Mouse (Mus musculus): ENCODE measurements around the gene Cep55. TPM values are rescaled to one million over a fixed set of nuclear protein-coding genes. Genes with fewer than 3 reads are reported as not detected.
A peak's percentile ranks its signal among the peaks of the same experiment; 100 is the strongest.

Gene Cep55
- polyA plus RNA-seq, 1 experiment from 2014 or later, result 28.1 TPM

DNA sequence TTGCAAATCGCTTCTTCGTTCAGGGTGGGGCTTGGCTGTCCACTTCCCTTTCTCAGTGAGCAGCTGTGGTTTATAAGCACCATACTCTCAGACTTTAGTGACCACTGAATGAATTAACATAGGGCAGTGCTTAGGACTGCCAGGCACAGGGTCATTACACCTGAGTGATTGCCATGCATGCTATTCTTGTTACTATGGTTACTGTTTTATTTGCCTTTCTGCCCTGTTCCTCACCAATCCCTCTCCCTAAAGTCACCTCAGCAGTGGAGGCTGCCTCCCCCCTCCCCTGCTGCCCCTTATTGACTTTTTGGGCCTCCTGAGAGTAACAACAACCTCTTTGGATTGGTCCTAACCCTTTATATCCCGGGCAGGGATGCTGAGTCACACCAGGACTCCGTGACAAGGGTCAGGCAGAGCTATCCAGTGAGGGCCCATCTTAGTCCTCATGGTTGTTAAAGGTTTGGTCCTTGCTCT lies 36.7 kb downstream of the Cep55 start:
- ATAC-seq (replicated peaks; ENCODE audit: insufficient number of reproducible peaks, low FRiP score, low TSS enrichment), result no peak
- no peak overlapping the region for H3K9ac ChIP-seq (ENCODE audit: low read depth, low read length)
- WGBS (ENCODE audit: insufficient replicate concordance), result 64% methylated on average over 4 of the region's 4 CpGs
- no peak overlapping the region for H3K27ac ChIP-seq (ENCODE audit: low read depth, low read length)
- H3K4me2 ChIP-seq, result no peak overlapping the region
- peaks cover 27% of the 10 kb centered on the region for H3K27me3 ChIP-seq (ENCODE audit: control insufficient read depth, insufficient read depth, low read length)
- H3K4me1 ChIP-seq (ENCODE audit: control insufficient read depth, insufficient read depth, low read length), result no peaks in the 10 kb centered on the region
- no peaks in the 10 kb centered on the region for H3K9me3 ChIP-seq (replicated peaks; ENCODE audit: control insufficient read depth, low read length)
- H3K36me3 ChIP-seq (ENCODE audit: control insufficient read depth, insufficient read depth, low read length), result no peaks in the 10 kb centered on the region
- H3K4me3 ChIP-seq (ENCODE audit: low read depth, low read length), result no peak overlapping the region

DNA sequence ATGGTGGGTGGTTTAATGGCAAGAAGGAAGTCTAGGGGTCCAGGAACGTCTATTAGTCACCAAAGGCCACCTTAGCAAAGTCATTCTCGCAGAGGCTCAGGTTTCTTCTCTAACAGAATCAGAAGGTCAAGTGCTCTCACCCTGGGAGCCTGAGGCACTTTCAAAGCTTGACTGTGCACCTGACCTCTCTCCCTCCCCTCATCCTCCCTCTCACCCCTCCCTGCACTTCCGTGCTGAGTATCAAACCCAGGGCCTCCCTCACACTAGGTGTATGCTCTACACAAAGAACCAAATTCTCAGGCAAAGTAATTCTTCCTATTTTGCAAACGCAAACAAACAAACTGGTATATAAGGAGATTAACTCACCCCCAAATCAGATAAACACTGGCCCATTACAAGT lies 41.4 kb downstream of the Cep55 start:
- Histone ChIP-seq H3K4me1 (ENCODE audit: control insufficient read depth, insufficient read depth, low read length) (no peaks in the 10 kb centered on the region), H3K27ac (ENCODE audit: low read depth, low read length) (no peak overlapping the region), H3K9me3 (replicated peaks; ENCODE audit: control insufficient read depth, low read length) (no peaks in the 10 kb centered on the region), H3K9ac (ENCODE audit: low read depth, low read length) (no peak overlapping the region), H3K4me2 (no peak overlapping the region), H3K36me3 (ENCODE audit: control insufficient read depth, insufficient read depth, low read length) (no peaks in the 10 kb centered on the region), H3K4me3 (ENCODE audit: low read depth, low read length) (no peak overlapping the region), H3K27me3 (ENCODE audit: control insufficient read depth, insufficient read depth, low read length) (peaks cover 60% of the 10 kb centered on the region)
- no peak for ATAC-seq (replicated peaks; ENCODE audit: insufficient number of reproducible peaks, low FRiP score, low TSS enrichment)
- 9% methylated on average over 4 of the region's 4 CpGs for WGBS (ENCODE audit: insufficient replicate concordance)

DNA sequence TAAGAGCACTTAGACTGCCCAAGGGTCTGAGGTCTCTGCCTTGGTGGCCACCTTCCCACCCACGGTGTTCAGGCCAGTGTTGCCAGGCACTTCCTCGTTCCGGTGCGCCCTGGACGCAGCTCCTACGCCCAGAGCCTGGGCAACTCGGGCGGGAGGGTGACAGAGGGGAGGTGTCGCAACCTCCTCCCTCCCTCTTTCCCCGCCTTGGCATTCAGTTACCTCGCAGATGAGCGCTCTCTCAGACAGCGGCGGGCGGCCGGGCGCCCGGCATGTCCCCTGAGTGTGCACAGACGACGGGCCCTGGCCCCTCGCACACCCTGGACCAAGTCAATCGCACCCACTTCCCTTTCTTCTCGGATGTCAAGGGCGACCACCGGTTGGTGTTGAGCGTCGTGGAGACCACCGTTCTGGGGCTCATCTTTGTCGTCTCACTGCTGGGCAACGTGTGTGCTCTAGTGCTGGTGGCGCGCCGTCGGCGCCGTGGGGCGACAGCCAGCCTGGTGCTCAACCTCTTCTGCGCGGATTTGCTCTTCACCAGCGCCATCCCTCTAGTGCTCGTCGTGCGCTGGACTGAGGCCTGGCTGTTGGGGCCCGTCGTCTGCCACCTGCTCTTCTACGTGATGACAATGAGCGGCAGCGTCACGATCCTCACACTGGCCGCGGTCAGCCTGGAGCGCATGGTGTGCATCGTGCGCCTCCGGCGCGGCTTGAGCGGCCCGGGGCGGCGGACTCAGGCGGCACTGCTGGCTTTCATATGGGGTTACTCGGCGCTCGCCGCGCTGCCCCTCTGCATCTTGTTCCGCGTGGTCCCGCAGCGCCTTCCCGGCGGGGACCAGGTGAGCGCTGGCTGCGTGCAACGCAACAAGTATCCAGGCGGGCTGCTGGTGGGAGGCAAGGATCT lies 42.3 kb downstream of the Cep55 start, which contains the start of gene Ffar4:
Ffar4 (plus strand) TSS at position 214 of the 901 bp plus-strand sequence.
- WGBS (ENCODE audit: insufficient replicate concordance), result under 1% methylated on average over 77 of the region's 77 CpGs
- Histone ChIP-seq H3K9me3 (replicated peaks; ENCODE audit: control insufficient read depth, low read length) (no peaks in the 10 kb centered on the region), H3K4me2 (peak within 1 kb of the TSS; percentile 61), H3K27ac (ENCODE audit: low read depth, low read length) (no peak within 1 kb of the TSS), H3K4me1 (ENCODE audit: control insufficient read depth, insufficient read depth, low read length) (no peaks in the 10 kb centered on the region), H3K4me3 (ENCODE audit: low read depth, low read length) (peak within 1 kb of the TSS; percentile 19), H3K9ac (ENCODE audit: low read depth, low read length) (no peak within 1 kb of the TSS), H3K27me3 (ENCODE audit: control insufficient read depth, insufficient read depth, low read length) (peaks cover 60% of the 10 kb centered on the region), H3K36me3 (ENCODE audit: control insufficient read depth, insufficient read depth, low read length) (no peaks in the 10 kb centered on the region)
- no peak for ATAC-seq (replicated peaks; ENCODE audit: insufficient number of reproducible peaks, low FRiP score, low TSS enrichment)

DNA sequence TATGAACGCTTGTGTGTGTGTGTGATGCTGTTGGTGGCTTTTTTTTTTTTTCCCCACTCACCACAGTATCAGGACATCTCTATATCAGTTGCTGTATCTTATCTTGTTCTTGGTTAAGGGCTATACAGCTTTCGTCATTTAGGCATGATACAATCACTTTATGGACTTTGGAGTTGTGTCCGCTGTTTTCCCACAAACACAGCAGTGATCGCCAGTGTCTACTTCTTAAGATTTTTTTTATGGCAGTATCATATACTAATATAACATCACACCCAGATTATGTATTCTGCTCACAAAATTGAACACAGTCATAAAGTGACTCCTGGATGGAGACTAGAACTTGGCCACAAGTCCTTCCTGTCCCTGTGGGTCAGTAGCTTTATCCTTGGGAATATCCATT lies 53.1 kb downstream of the Cep55 start:
- Histone ChIP-seq H3K4me1 (ENCODE audit: control insufficient read depth, insufficient read depth, low read length) (no peaks in the 10 kb centered on the region), H3K36me3 (ENCODE audit: control insufficient read depth, insufficient read depth, low read length) (no peaks in the 10 kb centered on the region), H3K27ac (ENCODE audit: low read depth, low read length) (no peak overlapping the region), H3K9me3 (replicated peaks; ENCODE audit: control insufficient read depth, low read length) (no peaks in the 10 kb centered on the region), H3K9ac (ENCODE audit: low read depth, low read length) (no peak overlapping the region), H3K4me3 (ENCODE audit: low read depth, low read length) (no peak overlapping the region), H3K4me2 (no peak overlapping the region), H3K27me3 (ENCODE audit: control insufficient read depth, insufficient read depth, low read length) (peaks cover 5% of the 10 kb centered on the region; the same call in 1 of the 2 replicates)
- WGBS (ENCODE audit: insufficient replicate concordance), result 85% methylated on average over 4 of the region's 4 CpGs
- no peak for ATAC-seq (replicated peaks; ENCODE audit: insufficient number of reproducible peaks, low FRiP score, low TSS enrichment)

DNA sequence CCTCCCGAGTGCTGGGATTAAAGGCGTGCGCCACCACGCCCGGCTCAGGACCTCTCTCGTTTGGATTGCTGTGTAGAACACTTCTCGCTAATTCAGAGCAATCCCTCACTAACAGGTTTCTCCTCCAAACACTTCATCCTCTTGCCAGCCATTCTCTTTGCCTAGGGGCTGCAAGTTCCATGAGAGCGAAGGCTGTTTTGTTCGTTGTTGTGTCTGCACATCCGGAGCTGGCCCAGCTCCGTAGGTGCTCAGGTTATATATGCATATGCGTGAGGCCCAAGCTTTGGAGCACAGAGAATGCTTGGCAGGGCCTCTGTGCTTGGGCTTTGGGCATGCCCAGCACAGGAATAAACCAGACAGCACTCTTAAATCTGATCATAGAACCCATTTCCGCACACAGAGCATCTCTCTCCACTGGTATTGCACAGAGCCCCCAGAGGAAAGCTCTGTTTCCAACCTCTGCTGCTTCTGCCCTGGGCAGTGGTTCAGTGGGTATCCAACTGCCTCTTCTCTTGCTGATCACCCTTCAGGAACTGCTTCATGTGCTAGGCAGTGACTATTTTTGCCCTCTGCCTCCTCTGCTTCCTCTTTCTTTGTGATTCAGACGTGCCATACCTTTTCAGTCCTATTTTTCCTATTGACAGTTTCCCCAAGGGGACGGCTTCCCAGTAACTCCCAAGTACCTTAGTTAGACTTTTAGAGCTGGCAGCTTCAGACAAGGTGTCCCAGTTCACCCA lies 54.9 kb downstream of the Cep55 start:
- H3K4me3 ChIP-seq (ENCODE audit: low read depth, low read length), result no peak overlapping the region
- WGBS (ENCODE audit: insufficient replicate concordance), result 86% methylated on average over 15 of the region's 15 CpGs
- H3K27me3 ChIP-seq (ENCODE audit: control insufficient read depth, insufficient read depth, low read length), result peaks cover 5% of the 10 kb centered on the region; the same call in 1 of the 2 replicates
- H3K4me2 ChIP-seq, result no peak overlapping the region
- H3K36me3 ChIP-seq (ENCODE audit: control insufficient read depth, insufficient read depth, low read length), result no peaks in the 10 kb centered on the region
- H3K27ac ChIP-seq (ENCODE audit: low read depth, low read length), result no peak overlapping the region
- ATAC-seq (replicated peaks; ENCODE audit: insufficient number of reproducible peaks, low FRiP score, low TSS enrichment), result no peak
- H3K9me3 ChIP-seq (replicated peaks; ENCODE audit: control insufficient read depth, low read length), result no peaks in the 10 kb centered on the region
- no peak overlapping the region for H3K9ac ChIP-seq (ENCODE audit: low read depth, low read length)
- no peaks in the 10 kb centered on the region for H3K4me1 ChIP-seq (ENCODE audit: control insufficient read depth, insufficient read depth, low read length)

DNA sequence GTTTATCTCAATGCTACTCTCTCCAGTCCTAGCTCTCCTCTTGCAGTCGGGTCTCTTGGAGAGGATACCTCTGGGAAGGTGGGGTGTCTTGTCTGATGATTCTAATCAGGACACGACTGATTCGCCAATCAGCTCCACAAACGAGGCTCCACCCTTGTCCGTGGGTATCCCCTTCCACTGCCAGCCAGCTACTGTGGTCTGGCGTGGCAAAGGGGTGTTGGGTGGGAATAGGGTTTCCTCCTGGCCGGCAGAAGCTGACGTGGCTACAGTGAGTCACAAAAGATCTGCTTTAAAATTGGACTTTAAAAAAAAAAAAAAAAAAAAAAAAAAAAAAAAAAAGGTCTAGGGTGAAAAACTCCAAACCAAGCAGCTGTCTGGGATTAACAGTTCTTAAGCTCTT lies 56.2 kb downstream of the Cep55 start:
- Histone ChIP-seq H3K9ac (ENCODE audit: low read depth, low read length) (no peak overlapping the region), H3K36me3 (ENCODE audit: control insufficient read depth, insufficient read depth, low read length) (no peaks in the 10 kb centered on the region), H3K27me3 (ENCODE audit: control insufficient read depth, insufficient read depth, low read length) (peaks cover 5% of the 10 kb centered on the region; the same call in 1 of the 2 replicates), H3K27ac (ENCODE audit: low read depth, low read length) (no peak overlapping the region), H3K4me1 (ENCODE audit: control insufficient read depth, insufficient read depth, low read length) (no peaks in the 10 kb centered on the region), H3K9me3 (replicated peaks; ENCODE audit: control insufficient read depth, low read length) (no peaks in the 10 kb centered on the region), H3K4me2 (no peak overlapping the region), H3K4me3 (ENCODE audit: low read depth, low read length) (no peak overlapping the region)
- WGBS (ENCODE audit: insufficient replicate concordance), result 69% methylated on average over 8 of the region's 8 CpGs
- ATAC-seq (replicated peaks; ENCODE audit: insufficient number of reproducible peaks, low FRiP score, low TSS enrichment), result no peak

DNA sequence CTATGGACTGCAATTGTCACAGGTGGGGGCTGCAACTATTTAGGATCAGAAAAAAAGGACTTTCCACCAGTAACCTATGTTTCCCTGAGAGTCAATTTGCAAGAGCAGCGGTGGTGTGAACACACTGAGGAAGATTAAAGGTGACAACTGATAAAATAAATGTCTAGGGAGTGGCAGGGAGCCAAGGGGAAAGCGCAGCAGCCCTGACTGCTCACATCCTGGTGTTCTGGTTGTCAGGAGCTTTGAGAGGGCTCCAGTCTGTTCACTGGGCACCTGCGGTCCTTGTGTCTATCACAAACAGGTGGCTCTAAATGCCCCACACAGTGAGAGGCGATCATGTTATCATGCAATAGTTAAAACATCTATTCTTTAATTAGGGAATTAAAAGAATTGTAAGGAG lies 57.8 kb downstream of the Cep55 start:
- Histone ChIP-seq H3K4me1 (ENCODE audit: control insufficient read depth, insufficient read depth, low read length) (no peaks in the 10 kb centered on the region), H3K9ac (ENCODE audit: low read depth, low read length) (no peak overlapping the region), H3K4me2 (no peak overlapping the region), H3K36me3 (ENCODE audit: control insufficient read depth, insufficient read depth, low read length) (no peaks in the 10 kb centered on the region), H3K9me3 (replicated peaks; ENCODE audit: control insufficient read depth, low read length) (no peaks in the 10 kb centered on the region), H3K27ac (ENCODE audit: low read depth, low read length) (no peak overlapping the region), H3K4me3 (ENCODE audit: low read depth, low read length) (no peak overlapping the region), H3K27me3 (ENCODE audit: control insufficient read depth, insufficient read depth, low read length) (peaks cover 5% of the 10 kb centered on the region; the same call in 1 of the 2 replicates)
- no peak for ATAC-seq (replicated peaks; ENCODE audit: insufficient number of reproducible peaks, low FRiP score, low TSS enrichment)
- WGBS (ENCODE audit: insufficient replicate concordance), result 23% methylated on average over 4 of the region's 4 CpGs

DNA sequence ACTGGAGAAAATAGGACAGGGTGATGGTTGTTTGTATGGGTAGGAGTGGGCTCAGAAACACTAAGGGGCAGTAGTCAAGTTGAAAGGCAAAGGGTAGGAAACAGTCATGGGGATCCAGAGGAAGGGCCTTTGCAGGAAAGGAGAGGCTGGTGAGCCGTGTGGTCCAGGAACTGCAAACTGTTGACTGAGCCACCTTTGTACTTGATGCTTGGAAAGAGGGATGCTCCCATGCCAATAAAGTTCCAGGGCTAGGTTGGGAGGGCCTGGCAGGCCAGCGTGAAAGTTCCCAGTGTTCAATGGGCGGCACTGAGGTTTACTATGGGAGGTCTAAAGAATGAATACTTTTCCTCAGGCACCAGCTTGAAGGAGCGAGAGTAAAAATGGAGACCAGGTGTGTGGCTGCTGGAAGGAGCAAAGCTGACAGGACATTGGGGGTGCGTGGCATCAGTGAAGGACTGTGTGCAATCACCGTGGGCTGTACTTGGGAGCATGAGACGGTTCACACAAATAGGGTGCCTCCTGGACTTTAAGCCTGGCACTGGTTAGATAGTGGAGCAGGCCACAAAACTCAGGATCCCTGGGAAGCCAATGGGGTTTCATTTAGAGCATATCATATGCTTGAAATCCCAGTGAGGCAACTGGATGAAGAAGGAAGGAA lies 60.2 kb downstream of the Cep55 start:
- no peaks in the 10 kb centered on the region for H3K36me3 ChIP-seq (ENCODE audit: control insufficient read depth, insufficient read depth, low read length)
- no peak overlapping the region for H3K4me3 ChIP-seq (ENCODE audit: low read depth, low read length)
- no peaks in the 10 kb centered on the region for H3K9me3 ChIP-seq (replicated peaks; ENCODE audit: control insufficient read depth, low read length)
- H3K4me1 ChIP-seq (ENCODE audit: control insufficient read depth, insufficient read depth, low read length), result no peaks in the 10 kb centered on the region
- no peak overlapping the region for H3K4me2 ChIP-seq
- 80% methylated on average over 7 of the region's 7 CpGs for WGBS (ENCODE audit: insufficient replicate concordance)
- no peak for ATAC-seq (replicated peaks; ENCODE audit: insufficient number of reproducible peaks, low FRiP score, low TSS enrichment)
- H3K27me3 ChIP-seq (ENCODE audit: control insufficient read depth, insufficient read depth, low read length), result peaks cover under 1% of the 10 kb centered on the region; the same call in 1 of the 2 replicates
- no peak overlapping the region for H3K9ac ChIP-seq (ENCODE audit: low read depth, low read length)
- no peak overlapping the region for H3K27ac ChIP-seq (ENCODE audit: low read depth, low read length)

All from heart, embryonic 11.5 days (tissue).